ENCODE assay signal across 8 mouse cellular contexts in genomic region chr7:25680514-25681258, GRCm38 (mm10). TPM values are rescaled to one million over a fixed set of nuclear protein-coding genes. Genes with fewer than 3 reads are reported as not detected.
DNase-seq lines count a peak whose midpoint lies in the region; ATAC-seq and TF ChIP-seq lines count a peak whose summit lies in the region.

Gene B9d2 (plus strand): TSS chr7:25680780.

- H3K4me1 ChIP-seq in erythroblast, embryonic 14.5 days (ENCODE audit: control insufficient read depth): peaks cover 66% of the 10 kb centered on the region
- H3K4me1 ChIP-seq in heart, embryonic 12.5 days (replicated peaks): peaks cover 25% of the 10 kb centered on the region
- H3K4me1 ChIP-seq in kidney, postnatal 0 days (replicated peaks; ENCODE audit: insufficient read depth, low read length): 0 out of 2 replicates have a peak, but pooled peaks cover 4% of the 10 kb centered on the region
- peaks cover 43% of the 10 kb centered on the region for H3K4me1 ChIP-seq in liver, embryonic 11.5 days (replicated peaks; ENCODE audit: control insufficient read depth, insufficient read depth, low read length)
- H3K4me1 ChIP-seq in stomach, embryonic 14.5 days (ENCODE audit: control insufficient read depth, insufficient read depth, low read length): peaks cover 9% of the 10 kb centered on the region; the same call in 1 of the 2 replicates

- WGBS in heart, embryonic 12.5 days: under 1% methylated on average over 46 of the region's 46 CpGs
- under 1% methylated on average over 46 of the region's 46 CpGs for WGBS in kidney, postnatal 0 days
- under 1% methylated on average over 46 of the region's 46 CpGs for WGBS in liver, embryonic 11.5 days
- WGBS in stomach, embryonic 14.5 days: 0% methylated on average over 46 of the region's 46 CpGs

- no peak for TF ChIP-seq CTCF in C2C12 (IDR thresholded peaks at IDR 0.05; ENCODE audit: control insufficient read depth, insufficient read depth, insufficient read length)
- no peak for TF ChIP-seq CTCF in brain, embryonic 14.5 days (IDR thresholded peaks at IDR 0.05; ENCODE audit: borderline replicate concordance, extremely low read depth, insufficient read depth, insufficient read length)
- peak; percentile 17; the same call in 1 of the 2 replicates for TF ChIP-seq CTCF in kidney, postnatal 0 days (IDR thresholded peaks at IDR 0.05; ENCODE audit: low read depth)

- no peaks in the 10 kb centered on the region for H3K36me3 ChIP-seq in C2C12 (ENCODE audit: control insufficient read depth, insufficient read depth)
- H3K36me3 ChIP-seq in erythroblast, embryonic 14.5 days (ENCODE audit: control insufficient read depth): peaks cover 33% of the 10 kb centered on the region
- H3K36me3 ChIP-seq in heart, embryonic 12.5 days: peaks cover 9% of the 10 kb centered on the region; the same call in 1 of the 2 replicates
- H3K36me3 ChIP-seq in kidney, postnatal 0 days (ENCODE audit: insufficient read depth, low read length): no peaks in the 10 kb centered on the region
- 0 out of 2 replicates have a peak, but pooled peaks cover 2% of the 10 kb centered on the region for H3K36me3 ChIP-seq in liver, embryonic 11.5 days (ENCODE audit: control insufficient read depth, insufficient read depth, low read length)
- no peaks in the 10 kb centered on the region for H3K36me3 ChIP-seq in stomach, embryonic 14.5 days (ENCODE audit: control insufficient read depth, insufficient read depth, low read length)

- peak within 1 kb of the TSS; percentile 71 for H3ac ChIP-seq in C2C12 (ENCODE audit: control insufficient read depth, insufficient read length, low read depth)

- H3K4me2 ChIP-seq in heart, embryonic 12.5 days: peak within 1 kb of the TSS; percentile 66
- peak within 1 kb of the TSS; percentile 50 for H3K4me2 ChIP-seq in kidney, postnatal 0 days (ENCODE audit: low read length)
- H3K4me2 ChIP-seq in liver, embryonic 11.5 days: peak within 1 kb of the TSS; percentile 81
- peak within 1 kb of the TSS; percentile 57 for H3K4me2 ChIP-seq in stomach, embryonic 14.5 days (replicated peaks; ENCODE audit: low read depth, low read length)

- peak; percentile 96 for ATAC-seq in heart, embryonic 12.5 days (ENCODE audit: insufficient number of reproducible peaks, low FRiP score)
- peak; percentile 97 for ATAC-seq in kidney, postnatal 0 days (replicated peaks; ENCODE audit: low FRiP score, low read depth)
- ATAC-seq in liver, embryonic 11.5 days (replicated peaks; ENCODE audit: low FRiP score): peak; percentile 93
- ATAC-seq in stomach, embryonic 14.5 days (ENCODE audit: insufficient number of reproducible peaks, insufficient read depth, low FRiP score, low read depth): peak; percentile 95

- no peaks in the 10 kb centered on the region for H3K9me3 ChIP-seq in erythroblast, embryonic 14.5 days (ENCODE audit: control insufficient read depth, low read length)
- no peaks in the 10 kb centered on the region for H3K9me3 ChIP-seq in heart, embryonic 12.5 days (replicated peaks)
- no peaks in the 10 kb centered on the region for H3K9me3 ChIP-seq in kidney, postnatal 0 days (replicated peaks; ENCODE audit: low read length)
- no peaks in the 10 kb centered on the region for H3K9me3 ChIP-seq in liver, embryonic 11.5 days (ENCODE audit: control insufficient read depth, low read length)
- H3K9me3 ChIP-seq in stomach, embryonic 14.5 days (ENCODE audit: control insufficient read depth, low read depth, low read length): no peaks in the 10 kb centered on the region

- H3K79me3 ChIP-seq in C2C12 (ENCODE audit: low read depth): no peaks in the 10 kb centered on the region

- no peaks in the 10 kb centered on the region for H3K79me2 ChIP-seq in C2C12 (ENCODE audit: control insufficient read depth, insufficient read depth)

- H3K27ac ChIP-seq in heart, embryonic 12.5 days (ENCODE audit: poor library complexity, severe bottlenecking): peak within 1 kb of the TSS; percentile 84
- H3K27ac ChIP-seq in kidney, postnatal 0 days: peak within 1 kb of the TSS; percentile 88
- H3K27ac ChIP-seq in liver, embryonic 11.5 days (ENCODE audit: low read depth, low read length): peak within 1 kb of the TSS; percentile 96
- peak within 1 kb of the TSS; percentile 90 for H3K27ac ChIP-seq in stomach, embryonic 14.5 days (ENCODE audit: low read length)

- DNase-seq in brain, embryonic 14.5 days (ENCODE audit: low read depth): peak; percentile 97
- peak; percentile 98 for DNase-seq in kidney, postnatal 0 days (ENCODE audit: low spot score)
- peak; percentile 96 for DNase-seq in liver, embryonic 11.5 days (ENCODE audit: low spot score)
- peak; percentile 98 for DNase-seq in naive thymus-derived CD4-positive, alpha-beta T cell, adult 2 months (ENCODE audit: low read depth)

- H3K27me3 ChIP-seq in C2C12 (ENCODE audit: control insufficient read depth, insufficient read depth, insufficient read length): no peaks in the 10 kb centered on the region
- peaks cover 6% of the 10 kb centered on the region for H3K27me3 ChIP-seq in erythroblast, embryonic 14.5 days (ENCODE audit: control insufficient read depth)
- H3K27me3 ChIP-seq in heart, embryonic 12.5 days (replicated peaks): peaks cover 15% of the 10 kb centered on the region
- H3K27me3 ChIP-seq in kidney, postnatal 0 days (ENCODE audit: insufficient read depth, low read length): no peaks in the 10 kb centered on the region
- H3K27me3 ChIP-seq in liver, embryonic 11.5 days (replicated peaks; ENCODE audit: control insufficient read depth, insufficient read depth, low read length): peaks cover 3% of the 10 kb centered on the region; the same call in 1 of the 2 replicates
- no peaks in the 10 kb centered on the region for H3K27me3 ChIP-seq in stomach, embryonic 14.5 days (ENCODE audit: control insufficient read depth, insufficient read depth, low read length)

- peak within 1 kb of the TSS; percentile 61; the same call in 1 of the 2 replicates for H3K9ac ChIP-seq in heart, embryonic 12.5 days
- H3K9ac ChIP-seq in kidney, postnatal 0 days (ENCODE audit: low read depth, low read length): peak within 1 kb of the TSS; percentile 57
- H3K9ac ChIP-seq in liver, embryonic 11.5 days (ENCODE audit: low read depth, low read length): peak within 1 kb of the TSS; percentile 74
- peak within 1 kb of the TSS; percentile 48 for H3K9ac ChIP-seq in stomach, embryonic 14.5 days (replicated peaks; ENCODE audit: low read depth, low read length)

- peak; percentile 39; the same call in 1 of the 2 replicates for TF ChIP-seq POLR2A in brain, embryonic 14.5 days (IDR thresholded peaks at IDR 0.05; ENCODE audit: borderline replicate concordance, extremely low read depth, insufficient read depth, insufficient read length, poor library complexity, severe bottlenecking)

- H3K4me3 ChIP-seq in C2C12 (ENCODE audit: insufficient read depth, poor library complexity, severe bottlenecking): peak within 1 kb of the TSS; percentile 36
- H3K4me3 ChIP-seq in erythroblast, embryonic 14.5 days (replicated peaks): peak within 1 kb of the TSS; percentile 90
- peak within 1 kb of the TSS; percentile 60 for H3K4me3 ChIP-seq in heart, embryonic 12.5 days
- H3K4me3 ChIP-seq in kidney, postnatal 0 days (replicated peaks; ENCODE audit: low read depth, low read length): peak within 1 kb of the TSS; percentile 61
- peak within 1 kb of the TSS; percentile 69 for H3K4me3 ChIP-seq in liver, embryonic 11.5 days (ENCODE audit: low read depth, low read length)
- H3K4me3 ChIP-seq in stomach, embryonic 14.5 days (ENCODE audit: low read depth, low read length): peak within 1 kb of the TSS; percentile 60

TF ChIP-seq in C2C12, 6 proteins besides CTCF, POLR2A, EP300 and RAD21:
- TF ChIP-seq USF1 (IDR thresholded peaks at IDR 0.05; ENCODE audit: low read depth) (no peak), FOSL1 (IDR thresholded peaks at IDR 0.05; ENCODE audit: insufficient read depth, low read length, poor library complexity, severe bottlenecking) (no peak), MYOG (IDR thresholded peaks at IDR 0.05; ENCODE audit: control insufficient read depth, extremely low read depth, insufficient read length) (no peak), MYOD1 (IDR thresholded peaks at IDR 0.05; ENCODE audit: control insufficient read depth, insufficient read length, low read depth) (no peak), CEBPB (IDR thresholded peaks at IDR 0.05; ENCODE audit: low read depth) (no peak), MAX (IDR thresholded peaks at IDR 0.05) (no peak)

RNA-seq across cellular contexts. Expression of gene B9d2, which starts in this region (rescaled TPM):
- polyA plus RNA-seq in C2C12 (2012; fragmentation: generic; extraction: Trizol): 33.0 TPM
- 51.5 and 73.3 TPM in 2 replicates for polyA plus RNA-seq in brain, embryonic 14.5 days (2012; rRNA removed)
- 4.8 and 8.3 TPM in 2 replicates for polyA plus RNA-seq in erythroblast, embryonic 14.5 days (2012)
- 22.8 and 25.9 TPM in 2 replicates for polyA plus RNA-seq in heart, embryonic 12.5 days (2016; fragmentation: Nextera tagmentation; extraction: Ambion mirVana)
- 31.4 and 32.3 TPM in 2 replicates for polyA plus RNA-seq in kidney, postnatal 0 days (2015; fragmentation: Nextera tagmentation; extraction: Ambion mirVana)
- polyA plus RNA-seq in liver, embryonic 11.5 days (2014; fragmentation: Nextera tagmentation; extraction: Ambion mirVana): 38.2 and 40.9 TPM in 2 replicates
- polyA plus RNA-seq in stomach, embryonic 14.5 days (2014; fragmentation: Nextera tagmentation; extraction: Ambion mirVana): 29.7 and 31.5 TPM in 2 replicates

Comparison
In these comparisons a context has a peak if more than half of its experiments do, and no peak if none do; other contexts are left out.
1. Peak in every context shown above with its lines: DNase-seq, ATAC-seq, H3K4me3 ChIP-seq and H3K27ac ChIP-seq.
2. H3K4me3 ChIP-seq: peak in every context shown above with its lines; median percentile 90 in erythroblast, embryonic 14.5 days; 69 in liver, embryonic 11.5 days; 61 in kidney, postnatal 0 days; 60 in heart, embryonic 12.5 days; 60 in stomach, embryonic 14.5 days; 36 in C2C12.